Comparison of ENCODE assay signal across 29 mouse cellular contexts in genomic region chrX:72789558-72789871, GRCm38 (mm10). TPM values are rescaled to one million over a fixed set of nuclear protein-coding genes. Genes with fewer than 3 reads are reported as not detected.
DNase-seq lines count a peak whose midpoint lies in the region; ATAC-seq and TF ChIP-seq lines count a peak whose summit lies in the region.
"Had no signal": no experiment of that assay in that cellular context is flagged by ENCODE, and none has a peak within 500 bp of the region (broad histone marks: within the 10 kb centered on the region; RNA-seq: fewer than 3 reads in every experiment).

No protein-coding gene starts in this region.

- no peak overlapping the region for H3K4me2 ChIP-seq in forebrain, postnatal 0 days (ENCODE audit: low read depth)
- no peak overlapping the region for H3K4me2 ChIP-seq in forebrain, embryonic 12.5 days
- no peak overlapping the region for H3K4me2 ChIP-seq in midbrain, embryonic 13.5 days (replicated peaks)
- H3K4me2 ChIP-seq in hindbrain, postnatal 0 days (ENCODE audit: low read depth, low read length), result no peak overlapping the region
- H3K4me2 ChIP-seq: embryonic facial prominence, embryonic 15.5 days; heart, embryonic 13.5 days; intestine, embryonic 15.5 days; limb, embryonic 13.5 days; liver, embryonic 11.5 days; lung, embryonic 15.5 days had no signal

- H3K36me3 ChIP-seq in forebrain, postnatal 0 days (ENCODE audit: insufficient read depth), result no peaks in the 10 kb centered on the region
- H3K36me3 ChIP-seq in forebrain, embryonic 12.5 days (replicated peaks), result no peaks in the 10 kb centered on the region
- no peaks in the 10 kb centered on the region for H3K36me3 ChIP-seq in midbrain, embryonic 13.5 days
- no peaks in the 10 kb centered on the region for H3K36me3 ChIP-seq in midbrain, embryonic 10.5 days
- H3K36me3 ChIP-seq in hindbrain, postnatal 0 days (ENCODE audit: insufficient read depth, low read length), result no peaks in the 10 kb centered on the region
- H3K36me3 ChIP-seq: embryonic facial prominence, embryonic 10.5 days; embryonic facial prominence, embryonic 15.5 days; heart, embryonic 13.5 days; intestine, embryonic 15.5 days; limb, embryonic 13.5 days; lung, embryonic 15.5 days had no signal

- no peak overlapping the region for H3K9ac ChIP-seq in forebrain, postnatal 0 days
- no peak overlapping the region for H3K9ac ChIP-seq in forebrain, embryonic 12.5 days
- H3K9ac ChIP-seq in midbrain, embryonic 13.5 days (replicated peaks), result no peak overlapping the region
- no peak overlapping the region for H3K9ac ChIP-seq in hindbrain, postnatal 0 days (replicated peaks; ENCODE audit: low read length)
- H3K9ac ChIP-seq: embryonic facial prominence, embryonic 15.5 days; heart, embryonic 13.5 days; intestine, embryonic 15.5 days; limb, embryonic 13.5 days; lung, embryonic 15.5 days had no signal

- DNase-seq in forebrain, postnatal 0 days, result no peak
- DNase-seq in midbrain, embryonic 10.5 days (ENCODE audit: low spot score), result no peak
- no peak for DNase-seq in hindbrain, postnatal 0 days (ENCODE audit: low spot score)
- DNase-seq in embryo, embryonic 11 days, result no peak
- DNase-seq in cerebellum, adult 8-10 months, result no peak
- DNase-seq: adrenal gland, postnatal 14 days; cerebellum, adult 11 months; cerebellum, adult 9-11 months; heart, postnatal 10 days; kidney, adult 2 months; kidney, postnatal 4 days; spleen, adult 18-20 months; thymus, postnatal 14 days had no signal

- no peaks in the 10 kb centered on the region for H3K27me3 ChIP-seq in forebrain, postnatal 0 days (ENCODE audit: insufficient read depth, low read length)
- no peaks in the 10 kb centered on the region for H3K27me3 ChIP-seq in forebrain, embryonic 12.5 days
- no peaks in the 10 kb centered on the region for H3K27me3 ChIP-seq in midbrain, embryonic 13.5 days
- no peaks in the 10 kb centered on the region for H3K27me3 ChIP-seq in midbrain, embryonic 10.5 days (ENCODE audit: low read depth, poor library complexity, severe bottlenecking)
- H3K27me3 ChIP-seq in hindbrain, postnatal 0 days (ENCODE audit: insufficient read depth, low read length), result no peaks in the 10 kb centered on the region
- H3K27me3 ChIP-seq: embryonic facial prominence, embryonic 15.5 days; intestine, embryonic 15.5 days; lung, embryonic 15.5 days had no signal

- no peak for TF ChIP-seq CTCF in forebrain, postnatal 0 days (IDR thresholded peaks at IDR 0.05; ENCODE audit: low read depth)
- no peak for TF ChIP-seq CTCF in hindbrain, postnatal 0 days (IDR thresholded peaks at IDR 0.05; ENCODE audit: low read depth)

- H3K9me3 ChIP-seq in forebrain, postnatal 0 days (ENCODE audit: low read length), result no peaks in the 10 kb centered on the region
- H3K9me3 ChIP-seq in forebrain, embryonic 12.5 days, result no peaks in the 10 kb centered on the region
- H3K9me3 ChIP-seq in midbrain, embryonic 13.5 days, result no peaks in the 10 kb centered on the region
- no peaks in the 10 kb centered on the region for H3K9me3 ChIP-seq in midbrain, embryonic 10.5 days (replicated peaks)
- no peaks in the 10 kb centered on the region for H3K9me3 ChIP-seq in hindbrain, postnatal 0 days (ENCODE audit: low read length)
- H3K9me3 ChIP-seq: embryonic facial prominence, embryonic 10.5 days; embryonic facial prominence, embryonic 15.5 days; heart, embryonic 13.5 days; intestine, embryonic 15.5 days; limb, embryonic 13.5 days; lung, embryonic 15.5 days had no signal

- ATAC-seq in forebrain, postnatal 0 days, result no peak
- ATAC-seq in forebrain, embryonic 12.5 days (ENCODE audit: low FRiP score), result no peak
- peak; percentile 45; the same call in 1 of the 2 replicates for ATAC-seq in midbrain, embryonic 13.5 days
- ATAC-seq in hindbrain, postnatal 0 days, result 0 out of 2 replicates have a peak, but pooled peaks have one; percentile 5
- ATAC-seq: CD4-positive, CD25-positive, alpha-beta regulatory T cell, adult 4 months; intestine, embryonic 15.5 days had no signal

- no peak overlapping the region for H3K4me3 ChIP-seq in forebrain, postnatal 0 days (ENCODE audit: low read depth, low read length)
- H3K4me3 ChIP-seq in forebrain, embryonic 12.5 days (replicated peaks), result no peak overlapping the region
- no peak overlapping the region for H3K4me3 ChIP-seq in midbrain, embryonic 13.5 days (replicated peaks)
- no peak overlapping the region for H3K4me3 ChIP-seq in midbrain, embryonic 10.5 days
- H3K4me3 ChIP-seq in hindbrain, postnatal 0 days (ENCODE audit: low read length), result no peak overlapping the region
- H3K4me3 ChIP-seq: embryonic facial prominence, embryonic 10.5 days; embryonic facial prominence, embryonic 15.5 days; heart, embryonic 13.5 days; intestine, embryonic 15.5 days; limb, embryonic 13.5 days; lung, embryonic 15.5 days had no signal

- H3K4me1 ChIP-seq in forebrain, postnatal 0 days (ENCODE audit: insufficient read depth), result no peaks in the 10 kb centered on the region
- H3K4me1 ChIP-seq in forebrain, embryonic 12.5 days, result 0 out of 2 replicates have a peak, but pooled peaks cover 5% of the 10 kb centered on the region
- H3K4me1 ChIP-seq in midbrain, embryonic 13.5 days (replicated peaks), result peaks cover 8% of the 10 kb centered on the region; the same call in 1 of the 2 replicates
- H3K4me1 ChIP-seq in midbrain, embryonic 10.5 days, result peaks cover 10% of the 10 kb centered on the region
- H3K4me1 ChIP-seq in hindbrain, postnatal 0 days (ENCODE audit: insufficient read depth, low read length), result no peaks in the 10 kb centered on the region
- H3K4me1 ChIP-seq: embryonic facial prominence, embryonic 10.5 days; embryonic facial prominence, embryonic 15.5 days; heart, embryonic 13.5 days; intestine, embryonic 15.5 days; limb, embryonic 13.5 days; lung, embryonic 15.5 days had no signal

- H3K27ac ChIP-seq in forebrain, postnatal 0 days (ENCODE audit: low read depth, low read length), result peak overlapping the region; percentile 57; the same call in 1 of the 2 replicates
- H3K27ac ChIP-seq in forebrain, embryonic 12.5 days, result no peak overlapping the region
- peak overlapping the region; percentile 48 for H3K27ac ChIP-seq in midbrain, embryonic 13.5 days
- no peak overlapping the region for H3K27ac ChIP-seq in midbrain, embryonic 10.5 days (replicated peaks)
- peak overlapping the region; percentile 36; the same call in 1 of the 2 replicates for H3K27ac ChIP-seq in hindbrain, postnatal 0 days
- H3K27ac ChIP-seq: embryonic facial prominence, embryonic 10.5 days; embryonic facial prominence, embryonic 15.5 days; heart, embryonic 13.5 days; intestine, embryonic 15.5 days; limb, embryonic 13.5 days; lung, embryonic 15.5 days had no signal

RNA-seq across cellular contexts. Expression of gene Gabrq, which starts 35.5 kb away (rescaled TPM):
- 3.8 and 5.8 TPM in 2 replicates for total RNA-seq in forebrain, postnatal 0 days (2014; rRNA removed)
- polyA plus RNA-seq in forebrain, postnatal 0 days (2015; fragmentation: Nextera tagmentation; extraction: Ambion mirVana), result 0.99 and 1.8 TPM in 2 replicates
- 2.0 and 2.7 TPM in 2 replicates for polyA plus RNA-seq in forebrain, embryonic 12.5 days (2016; fragmentation: Nextera tagmentation; extraction: Ambion mirVana)
- polyA plus RNA-seq in midbrain, embryonic 13.5 days (2015; fragmentation: Nextera tagmentation; extraction: Ambion mirVana), result 2.2 and 2.7 TPM in 2 replicates
- 0.39 and 0.83 TPM in 2 replicates for polyA plus RNA-seq in midbrain, embryonic 10.5 days (2016; fragmentation: Nextera tagmentation; extraction: Ambion mirVana)
- total RNA-seq in hindbrain, postnatal 0 days (2014; rRNA removed), result 8.8 and 9.8 TPM in 2 replicates
- 3.6 and 4.2 TPM in 2 replicates for polyA plus RNA-seq in hindbrain, postnatal 0 days (2015; fragmentation: Nextera tagmentation; extraction: Ambion mirVana)
- total RNA-seq: common myeloid progenitor, adult 5-6 weeks; gastrocnemius, adult 8-10 months; hematopoietic stem cell, adult 5-6 weeks; megakaryocyte, adult 5-6 weeks; monocyte, adult 5-6 weeks; neutrophil, adult 5-6 weeks had no signal
- polyA plus RNA-seq: CD4-positive, CD25-positive, alpha-beta regulatory T cell, adult 4 months had no signal

Comparison
In these comparisons a context has a peak if more than half of its experiments do, and no peak if none do; other contexts are left out.
1. H3K27ac ChIP-seq: peak in forebrain, postnatal 0 days (single experiment), midbrain, embryonic 13.5 days (single experiment) and hindbrain, postnatal 0 days (single experiment); none in forebrain, embryonic 12.5 days (single experiment) and midbrain, embryonic 10.5 days (single experiment).
2. ATAC-seq: peak in midbrain, embryonic 13.5 days (single experiment) and hindbrain, postnatal 0 days (single experiment); none in forebrain, postnatal 0 days (single experiment) and forebrain, embryonic 12.5 days (single experiment).